Mouse (Mus musculus): ENCODE measurements around the gene Rap1a. TPM values are rescaled to one million over a fixed set of nuclear protein-coding genes. Genes with fewer than 3 reads are reported as not detected.

Gene Rap1a
- polyA plus RNA-seq, 1 experiment from 2014 or later, result 88.2 TPM

DNA sequence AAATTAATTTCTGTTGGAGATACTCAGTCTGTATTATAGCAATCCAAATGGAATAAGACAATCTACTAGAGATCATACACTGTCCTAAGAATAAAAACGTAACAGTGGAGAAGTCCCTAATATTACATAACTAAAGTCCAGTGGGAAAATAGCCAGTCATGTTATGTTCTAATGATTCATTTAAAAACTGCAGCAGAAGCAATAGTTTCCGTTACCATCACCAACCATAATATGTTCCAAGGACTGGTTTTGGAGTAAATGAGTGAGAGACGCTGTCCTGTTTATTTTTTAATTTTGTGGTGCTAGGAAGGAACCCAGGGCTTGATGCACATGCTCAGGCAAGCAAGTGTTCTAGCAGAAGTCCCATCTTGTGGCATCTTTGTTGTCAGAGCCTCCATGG lies 20.4 kb upstream of the Rap1a start:
- Histone ChIP-seq H3K9ac (replicated peaks) (no peak overlapping the region), H3K4me1 (no peaks in the 10 kb centered on the region), H3K27me3 (replicated peaks) (no peaks in the 10 kb centered on the region), H3K27ac (replicated peaks) (no peak overlapping the region), H3K9me3 (replicated peaks) (no peaks in the 10 kb centered on the region), H3K4me3 (replicated peaks) (no peak overlapping the region), H3K4me2 (no peak overlapping the region), H3K36me3 (no peaks in the 10 kb centered on the region)
- no peak for ATAC-seq (ENCODE audit: low FRiP score)
- 96% methylated on average over 3 of the region's 3 CpGs for WGBS

DNA sequence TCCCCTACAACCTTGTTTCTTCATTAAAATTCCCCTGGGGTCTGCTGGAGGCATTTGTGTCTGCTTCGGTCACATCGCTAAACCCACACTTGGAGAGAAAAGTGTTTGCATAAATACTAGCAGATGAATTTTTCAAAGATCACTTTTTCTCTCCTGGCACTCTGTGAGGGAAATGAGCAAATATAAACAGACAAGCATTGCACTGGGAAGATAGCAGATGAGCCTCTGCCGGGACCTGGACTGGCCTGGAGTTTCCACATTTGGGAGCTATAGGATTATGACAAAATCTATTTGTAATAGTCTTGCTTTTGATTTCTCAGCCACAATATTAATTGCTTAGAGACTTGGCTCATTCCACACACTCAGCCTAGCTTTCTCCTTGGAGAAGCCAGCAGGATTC lies 19.1 kb upstream of the Rap1a start:
- Histone ChIP-seq H3K27ac (replicated peaks) (no peak overlapping the region), H3K27me3 (replicated peaks) (no peaks in the 10 kb centered on the region), H3K4me1 (no peaks in the 10 kb centered on the region), H3K9me3 (replicated peaks) (no peaks in the 10 kb centered on the region), H3K36me3 (no peaks in the 10 kb centered on the region), H3K9ac (replicated peaks) (no peak overlapping the region), H3K4me3 (replicated peaks) (no peak overlapping the region), H3K4me2 (no peak overlapping the region)
- 81% methylated on average over 3 of the region's 3 CpGs for WGBS
- ATAC-seq (ENCODE audit: low FRiP score), result no peak

DNA sequence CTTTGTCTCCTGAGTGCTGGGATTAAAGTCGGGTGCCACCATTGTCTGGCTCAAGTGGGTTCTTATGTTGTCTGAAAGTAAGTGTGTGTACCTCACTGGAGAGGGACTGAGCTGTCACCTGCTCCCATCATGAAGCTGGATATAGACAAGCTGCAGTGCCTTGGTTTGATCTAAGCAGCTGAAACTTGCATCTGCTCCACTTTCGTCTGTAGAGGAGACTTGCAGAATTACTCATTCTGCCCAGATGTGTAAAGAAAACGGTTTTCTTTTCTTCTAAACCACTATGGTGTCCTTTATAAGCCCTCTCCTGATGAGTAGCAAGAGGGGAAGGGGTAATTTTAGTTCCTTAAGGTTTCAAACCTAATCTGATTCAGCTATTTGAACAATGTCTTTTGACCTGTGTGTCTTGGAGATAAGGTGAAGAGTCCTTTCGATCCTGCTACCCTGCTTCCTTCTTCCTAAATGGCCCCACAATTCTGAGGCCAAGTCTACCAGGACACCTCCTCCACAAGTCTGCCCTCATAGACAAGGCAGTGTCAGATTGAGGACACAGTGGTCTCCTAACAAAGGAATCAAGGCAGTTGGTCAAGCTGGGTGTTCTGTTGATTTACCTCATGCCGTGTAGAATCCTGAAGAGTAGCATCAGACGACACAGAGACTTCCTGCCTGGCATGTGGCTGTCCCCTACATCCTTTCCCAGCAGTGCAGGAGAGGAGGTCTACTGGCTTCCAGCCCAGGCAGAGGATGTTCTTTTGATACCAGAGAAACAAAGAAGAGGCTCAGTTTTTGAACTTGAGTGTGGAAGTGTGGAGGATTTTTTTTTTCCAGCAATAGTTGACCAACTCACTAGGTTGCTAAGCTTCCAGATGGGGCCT lies 17.2 kb upstream of the Rap1a start:
- no peaks in the 10 kb centered on the region for H3K36me3 ChIP-seq
- H3K4me3 ChIP-seq (replicated peaks), result no peak overlapping the region
- H3K4me1 ChIP-seq, result no peaks in the 10 kb centered on the region
- no peak for ATAC-seq (ENCODE audit: low FRiP score)
- H3K9ac ChIP-seq (replicated peaks), result no peak overlapping the region
- no peak overlapping the region for H3K27ac ChIP-seq (replicated peaks)
- 68% methylated on average over 6 of the region's 6 CpGs for WGBS
- no peak overlapping the region for H3K4me2 ChIP-seq
- H3K9me3 ChIP-seq (replicated peaks), result no peaks in the 10 kb centered on the region
- H3K27me3 ChIP-seq (replicated peaks), result no peaks in the 10 kb centered on the region

DNA sequence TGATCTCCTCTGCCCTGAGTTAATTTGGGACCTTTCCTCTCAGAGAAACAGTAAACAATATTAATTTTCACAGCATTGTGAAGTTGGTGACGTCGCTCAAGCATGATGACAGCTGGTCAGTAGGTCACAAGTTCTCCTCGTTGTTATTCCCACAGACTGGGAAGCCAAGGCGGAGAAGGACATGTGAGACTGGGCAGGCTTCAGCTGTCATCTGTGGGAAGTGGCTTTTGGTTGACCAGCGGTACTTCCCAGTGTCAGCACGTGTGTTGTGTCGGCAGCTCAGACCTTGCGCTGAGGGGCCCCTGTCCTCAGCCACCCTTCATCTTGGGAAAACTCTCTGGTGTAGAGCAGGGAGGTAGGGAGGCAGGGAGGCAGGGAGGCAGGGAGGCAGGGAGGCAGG lies 15.0 kb upstream of the Rap1a start:
- WGBS, result 82% methylated on average over 8 of the region's 8 CpGs

DNA sequence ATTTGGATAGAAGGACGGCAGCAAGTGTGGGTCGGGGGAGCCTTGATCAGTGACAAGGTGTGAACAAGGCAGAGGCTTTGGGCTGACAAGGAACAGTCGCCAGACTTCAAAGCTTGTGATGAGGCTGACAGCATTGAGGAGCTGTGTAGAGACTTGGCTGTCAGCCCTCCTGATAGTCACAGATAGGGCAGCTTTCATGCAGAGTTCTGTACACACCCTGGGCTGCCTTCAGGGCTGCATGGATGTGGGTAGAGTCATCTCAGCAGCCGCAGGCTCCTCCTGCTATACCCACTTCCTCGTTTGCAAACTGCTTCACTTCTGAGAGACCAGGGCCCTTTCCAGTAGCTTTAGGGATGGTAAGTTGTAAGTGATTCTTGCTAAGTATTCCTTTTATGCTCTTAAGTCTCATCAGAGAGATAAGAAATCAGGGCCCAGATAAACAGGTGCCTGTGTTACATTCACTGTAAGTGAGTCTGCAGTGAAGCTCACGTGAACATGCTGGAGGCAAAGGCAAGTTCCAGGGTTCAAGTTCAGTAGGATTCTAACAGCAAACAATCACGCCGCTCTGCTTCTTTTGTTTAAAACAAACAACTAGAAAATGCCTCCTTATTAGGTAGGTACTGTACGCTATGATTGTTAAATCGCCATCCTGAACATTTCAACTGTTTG lies 14.2 kb upstream of the Rap1a start:
- Histone ChIP-seq H3K9me3 (replicated peaks) (no peaks in the 10 kb centered on the region), H3K27me3 (replicated peaks) (no peaks in the 10 kb centered on the region), H3K27ac (replicated peaks) (no peak overlapping the region), H3K36me3 (no peaks in the 10 kb centered on the region), H3K9ac (replicated peaks) (no peak overlapping the region), H3K4me2 (no peak overlapping the region), H3K4me3 (replicated peaks) (no peak overlapping the region), H3K4me1 (no peaks in the 10 kb centered on the region)
- 85% methylated on average over 10 of the region's 10 CpGs for WGBS
- ATAC-seq (ENCODE audit: low FRiP score), result no peak

More for the DNA sequence above, 15.0 kb upstream of the Rap1a start:
- Histone ChIP-seq H3K4me3 (replicated peaks) (no peak overlapping the region), H3K4me2 (no peak overlapping the region), H3K27ac (replicated peaks) (no peak overlapping the region), H3K36me3 (no peaks in the 10 kb centered on the region), H3K4me1 (no peaks in the 10 kb centered on the region), H3K27me3 (replicated peaks) (no peaks in the 10 kb centered on the region), H3K9ac (replicated peaks) (no peak overlapping the region), H3K9me3 (replicated peaks) (no peaks in the 10 kb centered on the region)
- no peak for ATAC-seq (ENCODE audit: low FRiP score)

DNA sequence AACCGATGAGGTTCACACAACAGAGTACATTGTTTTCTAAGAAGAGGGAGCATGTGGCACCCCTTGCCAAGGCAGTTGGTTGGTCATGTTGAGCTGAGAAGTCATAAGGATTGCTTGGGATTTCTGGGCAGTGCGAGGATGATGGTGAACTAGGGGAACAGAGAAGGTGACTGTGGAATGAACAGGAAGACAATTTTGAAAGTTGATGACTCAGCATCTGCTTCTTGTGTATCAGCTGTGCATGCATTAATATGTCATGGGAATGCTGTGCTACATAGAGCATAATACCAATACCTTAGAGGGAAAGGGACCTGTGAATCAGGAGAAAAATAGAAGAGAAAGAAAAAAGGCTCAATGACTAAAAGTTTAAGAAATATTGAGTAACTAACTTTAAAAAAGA lies 10.0 kb upstream of the Rap1a start:
- Histone ChIP-seq H3K9ac (replicated peaks) (no peak overlapping the region), H3K36me3 (no peaks in the 10 kb centered on the region), H3K27me3 (replicated peaks) (no peaks in the 10 kb centered on the region), H3K4me1 (no peaks in the 10 kb centered on the region), H3K4me3 (replicated peaks) (no peak overlapping the region), H3K4me2 (no peak overlapping the region), H3K9me3 (replicated peaks) (no peaks in the 10 kb centered on the region), H3K27ac (replicated peaks) (no peak overlapping the region)
- ATAC-seq (ENCODE audit: low FRiP score), result no peak
- WGBS, result 96% methylated on average over 2 of the region's 2 CpGs

DNA sequence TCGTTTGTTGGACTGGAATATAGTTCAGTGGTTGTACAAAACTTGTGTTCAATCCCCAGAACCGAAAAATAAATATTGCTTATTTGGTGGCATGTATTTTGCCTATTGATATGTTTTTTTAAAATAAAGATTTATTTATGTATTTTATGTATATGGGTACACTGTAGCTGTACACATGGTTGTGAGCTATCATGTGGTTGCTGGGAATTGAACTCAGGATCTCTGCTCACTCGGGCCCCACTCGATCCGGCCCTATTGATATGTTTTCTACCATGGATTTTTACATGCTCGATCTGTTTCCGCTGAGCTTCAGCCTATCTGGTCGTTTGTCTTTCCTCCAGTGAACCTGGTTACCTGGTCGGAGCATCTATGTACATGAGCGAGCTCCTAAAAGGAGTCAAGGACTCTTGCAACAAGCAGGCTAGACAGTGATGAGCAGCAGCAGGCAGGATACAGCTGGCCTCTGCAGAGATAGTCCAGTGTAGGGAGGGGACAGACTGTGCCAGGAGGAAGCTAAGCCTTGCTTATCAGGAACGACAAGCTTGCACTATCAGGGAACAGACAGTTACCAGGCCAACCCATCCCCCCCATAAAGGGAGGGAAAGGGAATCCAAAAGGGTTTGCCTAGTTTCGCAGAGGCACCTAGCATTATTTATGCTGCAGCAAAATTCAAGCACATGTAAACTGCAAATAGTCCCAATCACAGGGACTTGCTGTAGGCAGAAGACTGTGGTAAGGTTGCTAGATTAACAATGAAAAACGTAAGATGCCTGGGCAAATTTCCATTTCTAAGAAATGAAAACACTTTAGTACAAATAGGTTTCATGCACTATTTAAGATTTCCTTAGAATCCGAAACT lies 7.3 kb upstream of the Rap1a start:
- Histone ChIP-seq H3K4me2 (no peak overlapping the region), H3K9ac (replicated peaks) (no peak overlapping the region), H3K9me3 (replicated peaks) (no peaks in the 10 kb centered on the region), H3K27me3 (replicated peaks) (no peaks in the 10 kb centered on the region), H3K4me3 (replicated peaks) (no peak overlapping the region), H3K36me3 (no peaks in the 10 kb centered on the region), H3K4me1 (no peaks in the 10 kb centered on the region), H3K27ac (replicated peaks) (no peak overlapping the region)
- WGBS, result 83% methylated on average over 14 of the region's 14 CpGs
- ATAC-seq (ENCODE audit: low FRiP score), result no peak

DNA sequence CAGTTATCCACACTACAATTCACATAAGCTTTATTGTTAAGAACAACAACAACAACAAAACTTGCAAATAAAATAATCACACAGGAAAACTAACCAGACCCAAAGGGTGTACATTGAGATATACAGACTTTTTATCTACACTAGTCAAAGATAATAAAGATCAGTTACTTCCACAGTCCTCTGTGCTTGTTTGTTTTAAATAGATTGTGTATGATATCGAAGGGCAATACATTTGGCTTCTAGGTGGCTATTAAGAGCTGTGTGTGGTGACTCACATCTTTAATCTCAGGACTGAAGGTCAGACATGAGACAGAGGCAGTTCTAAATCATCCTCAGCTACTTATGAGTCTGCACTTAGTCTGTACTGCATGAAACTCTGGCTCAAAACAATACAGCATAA lies 6.5 kb upstream of the Rap1a start:
- no peak for ATAC-seq (ENCODE audit: low FRiP score)
- no peaks in the 10 kb centered on the region for H3K9me3 ChIP-seq (replicated peaks)
- no peak overlapping the region for H3K4me3 ChIP-seq (replicated peaks)
- no peak overlapping the region for H3K9ac ChIP-seq (replicated peaks)
- H3K4me2 ChIP-seq, result no peak overlapping the region
- no peak overlapping the region for H3K27ac ChIP-seq (replicated peaks)
- no peaks in the 10 kb centered on the region for H3K27me3 ChIP-seq (replicated peaks)
- no peaks in the 10 kb centered on the region for H3K4me1 ChIP-seq
- no peaks in the 10 kb centered on the region for H3K36me3 ChIP-seq
- 75% methylated on average over 1 of the region's 1 CpGs for WGBS

DNA sequence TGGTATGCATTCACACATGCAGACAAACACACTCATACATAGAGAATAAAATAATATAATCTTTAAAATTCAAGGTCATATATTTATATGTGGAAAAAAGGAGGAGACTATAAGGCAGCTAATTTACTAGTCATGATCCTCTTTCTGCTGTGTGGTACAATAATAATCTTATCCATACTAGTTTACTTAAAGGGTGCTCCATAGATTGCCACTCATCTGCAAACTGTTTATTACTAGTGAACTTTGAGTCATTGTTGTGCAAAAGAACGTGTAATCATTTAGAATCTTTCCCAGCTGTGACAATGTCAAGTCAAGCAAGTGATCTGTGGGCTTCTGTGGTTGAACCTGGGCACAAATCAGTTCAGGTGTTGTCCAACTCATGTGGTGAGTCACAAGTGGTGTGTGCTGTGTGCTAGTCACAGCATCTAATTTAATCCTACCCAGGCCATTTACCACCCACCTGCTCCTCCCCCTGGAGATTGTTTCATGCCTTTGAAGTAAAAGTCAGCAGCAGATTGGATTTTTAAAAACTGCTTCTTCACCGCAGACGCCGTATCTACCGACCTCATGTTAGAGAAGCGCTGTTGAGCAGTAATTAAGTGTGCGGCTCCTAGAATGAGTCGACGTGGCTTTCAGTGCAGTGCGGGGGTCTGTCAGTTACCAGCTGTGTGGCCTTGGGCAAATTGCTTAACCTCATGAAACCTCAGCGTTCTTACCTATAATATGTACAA lies 5.5 kb upstream of the Rap1a start:
- Histone ChIP-seq H3K9me3 (replicated peaks) (no peaks in the 10 kb centered on the region), H3K36me3 (no peaks in the 10 kb centered on the region), H3K4me2 (no peak overlapping the region), H3K4me3 (replicated peaks) (no peak overlapping the region), H3K27ac (replicated peaks) (no peak overlapping the region), H3K27me3 (replicated peaks) (no peaks in the 10 kb centered on the region), H3K4me1 (peaks cover 2% of the 10 kb centered on the region), H3K9ac (replicated peaks) (no peak overlapping the region)
- WGBS, result 56% methylated on average over 11 of the region's 11 CpGs
- ATAC-seq (ENCODE audit: low FRiP score), result no peak; the same call in 1 of the 2 replicates

DNA sequence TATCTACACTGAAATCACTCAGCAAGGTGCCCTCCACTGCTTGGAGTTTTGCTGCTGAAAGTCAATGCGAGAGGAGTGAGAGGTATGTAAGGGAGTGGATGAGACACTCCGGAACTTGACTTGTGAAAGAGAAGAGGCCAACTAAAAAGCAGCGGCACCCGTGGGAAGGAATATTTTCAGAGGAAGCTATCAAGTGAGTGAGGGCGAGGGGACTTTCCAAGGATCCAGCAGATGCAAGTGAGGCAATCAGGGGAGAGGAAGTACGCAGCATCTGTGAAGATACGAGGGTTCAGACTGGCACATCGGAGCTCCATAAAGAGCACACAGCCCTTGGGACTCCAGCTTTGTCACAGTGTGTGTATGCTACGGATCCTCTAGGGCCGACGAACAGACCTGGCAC lies 2.5 kb upstream of the Rap1a start:
- Histone ChIP-seq H3K36me3 (no peaks in the 10 kb centered on the region), H3K9ac (replicated peaks) (no peak overlapping the region), H3K27ac (replicated peaks) (no peak overlapping the region), H3K4me3 (replicated peaks) (no peak overlapping the region), H3K4me2 (no peak overlapping the region), H3K27me3 (replicated peaks) (no peaks in the 10 kb centered on the region), H3K9me3 (replicated peaks) (no peaks in the 10 kb centered on the region), H3K4me1 (peaks cover 24% of the 10 kb centered on the region)
- ATAC-seq (ENCODE audit: low FRiP score), result no peak
- 85% methylated on average over 11 of the region's 11 CpGs for WGBS

DNA sequence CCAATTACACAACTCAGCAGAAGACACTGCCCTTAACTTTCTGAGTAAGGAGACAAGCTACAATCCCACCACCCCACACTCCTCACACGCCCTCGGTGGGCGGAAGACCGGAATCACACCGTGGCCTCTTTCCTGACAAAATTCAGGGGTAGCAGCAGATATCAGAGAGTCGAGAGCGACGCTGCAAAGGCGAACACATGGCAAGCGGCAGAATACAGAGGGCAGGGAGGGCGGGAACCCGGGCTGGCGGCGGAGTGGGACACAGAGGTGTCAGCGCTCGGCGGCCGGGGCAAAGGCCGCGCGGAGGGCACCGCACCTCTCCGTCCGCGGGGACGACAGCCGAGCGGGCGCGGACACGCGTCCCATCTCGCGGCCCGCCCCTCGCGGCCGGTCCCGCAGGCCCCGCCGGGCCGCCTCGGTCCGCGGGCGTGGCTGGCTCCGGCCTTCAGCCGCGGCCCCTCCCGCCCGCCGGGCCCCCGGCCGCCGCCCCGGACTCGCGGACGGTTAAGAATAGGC lies 403 bp downstream of the Rap1a start:
- H3K27ac ChIP-seq (replicated peaks), result peak overlapping the region; percentile 92
- no peaks in the 10 kb centered on the region for H3K9me3 ChIP-seq (replicated peaks)
- peaks cover 30% of the 10 kb centered on the region for H3K4me1 ChIP-seq
- no peaks in the 10 kb centered on the region for H3K36me3 ChIP-seq
- H3K4me2 ChIP-seq, result peak overlapping the region; percentile 87
- H3K4me3 ChIP-seq (replicated peaks), result peak overlapping the region; percentile 67
- H3K27me3 ChIP-seq (replicated peaks), result no peaks in the 10 kb centered on the region
- peak overlapping the region; percentile 85 for H3K9ac ChIP-seq (replicated peaks)
- under 1% methylated on average over 54 of the region's 59 CpGs for WGBS
- peak; percentile 79 for ATAC-seq (ENCODE audit: low FRiP score)
